Mouse (Mus musculus) CH12.LX (cell line): Measurements from ENCODE around the gene Rap1b. TPM values are rescaled to one million over a fixed set of nuclear protein-coding genes. Genes with fewer than 3 reads are reported as not detected.

Source experiments
- DNase-seq: peaks from one replicate; pipeline ENCODE4 v3.0.0-alpha.2; 2013; ENCODE audit errors: extremely low read depth
- H3K27ac ChIP-seq: 2 replicates; pipeline ENCODE4 v1.5.1; 2012; ENCODE audit warnings: low read depth, mild to moderate bottlenecking, control low read depth, moderate library complexity; ENCODE audit not compliant: insufficient read depth
- H3K27me3 ChIP-seq: replicated peaks from 2 replicates; pipeline ENCODE3; 2012; ENCODE audit warnings: inconsistent platforms
- H3K36me3 ChIP-seq, 2 experiments: replicated peaks in 1 of 2; 2 replicates each; pipeline versions ENCODE3 to v1.6.1; 2012; ENCODE audit warnings: inconsistent platforms in 1 of 2, low read length in 1 of 2, mild to moderate bottlenecking in 1 of 2, mixed read lengths in 1 of 2, moderate library complexity in 1 of 2; ENCODE audit not compliant: control insufficient read depth in 1 of 2, insufficient read depth in 1 of 2
- H3K4me1 ChIP-seq, 2 experiments: 2 replicates each; pipeline ENCODE4 v1.6.1; 2012; ENCODE audit warnings: inconsistent platforms in 1 of 2, moderate library complexity in 1 of 2; ENCODE audit not compliant: insufficient read depth in 2 of 2, control insufficient read depth in 1 of 2
- H3K4me2 ChIP-seq: 2 replicates; pipeline ENCODE4 v1.6.1; 2012; ENCODE audit warnings: low read depth, mild to moderate bottlenecking, control low read depth; ENCODE audit not compliant: poor library complexity, insufficient read depth, severe bottlenecking
- H3K4me3 ChIP-seq, 3 experiments: fragments of 150-350 bp in 1 of 3; sonication (generic) in 1 of 3; replicated peaks in 1 of 3; 2 replicates each; pipeline versions ENCODE3 to v1.5.1; 2011 to 2012; ENCODE audit warnings: low read depth in 2 of 3, low read length in 2 of 3, mild to moderate bottlenecking in 2 of 3, moderate library complexity in 2 of 3, control low read depth in 1 of 3, improper control_type of control experiment in 1 of 3, inconsistent platforms in 1 of 3, mixed read lengths in 1 of 3; ENCODE audit not compliant: poor library complexity in 1 of 3
- H3K79me2 ChIP-seq: replicated peaks from 2 replicates; pipeline ENCODE4 v1.6.1; 2012; ENCODE audit warnings: mild to moderate bottlenecking, moderate library complexity; ENCODE audit not compliant: control insufficient read depth, poor library complexity, insufficient read depth, severe bottlenecking; ENCODE audit errors: extremely low read depth
- H3K9ac ChIP-seq: 2 replicates; pipeline ENCODE4 v1.6.1; 2012; ENCODE audit warnings: low read depth, mild to moderate bottlenecking, control low read depth, moderate library complexity; ENCODE audit not compliant: insufficient read depth
- H3K9me3 ChIP-seq: replicated peaks from 2 replicates; pipeline ENCODE3; 2012; ENCODE audit warnings: low read length, inconsistent platforms, mixed read lengths
- BHLHE40 ChIP-seq: IDR thresholded peaks from 2 replicates; pipeline ENCODE4 v1.6.1; 2011; ENCODE audit warnings: mild to moderate bottlenecking, low read depth, low read length, improper control_type of control experiment
- CHD2 ChIP-seq: IDR thresholded peaks from 2 replicates; pipeline ENCODE4 v1.6.1; 2011; ENCODE audit warnings: low read length, improper control_type of control experiment
- CTCF ChIP-seq, 2 experiments: IDR thresholded peaks in 1 of 2; conservative IDR thresholded peaks in 1 of 2; 2 replicates each; pipeline ENCODE4 v1.5.1; 2011 to 2012; ENCODE audit warnings: low read depth in 2 of 2, low read length in 2 of 2, improper control_type of control experiment in 1 of 2, inconsistent platforms in 1 of 2, mild to moderate bottlenecking in 1 of 2, moderate library complexity in 1 of 2
- E2F4 ChIP-seq: IDR thresholded peaks from 2 replicates; pipeline ENCODE4 v1.6.1; 2011; ENCODE audit warnings: low read depth, low read length, improper control_type of control experiment; ENCODE audit not compliant: insufficient replicate concordance
- ELF1 ChIP-seq: IDR thresholded peaks from 2 replicates; pipeline ENCODE4 v1.6.1; 2014; ENCODE audit warnings: low read depth, mild to moderate bottlenecking, inconsistent platforms, low read length, improper control_type of control experiment
- EP300 ChIP-seq: IDR thresholded peaks from 2 replicates; pipeline ENCODE4 v1.6.1; 2011; ENCODE audit warnings: low read length, improper control_type of control experiment
- GABPA ChIP-seq: IDR thresholded peaks from 2 replicates; pipeline ENCODE4 v1.6.1; 2012; ENCODE audit warnings: low read depth, low read length, improper control_type of control experiment, inconsistent platforms; ENCODE audit not compliant: insufficient replicate concordance
- IRF4 ChIP-seq: IDR thresholded peaks from 2 replicates; pipeline ENCODE4 v1.6.1; 2014; ENCODE audit warnings: low read depth, mild to moderate bottlenecking, inconsistent platforms, low read length, improper control_type of control experiment
- JUN ChIP-seq: IDR thresholded peaks from 2 replicates; pipeline ENCODE4 v1.6.1; 2011; ENCODE audit warnings: low read depth, mild to moderate bottlenecking, low read length, improper control_type of control experiment, moderate library complexity; ENCODE audit not compliant: insufficient read depth
- JUND ChIP-seq: conservative IDR thresholded peaks from 2 replicates; pipeline ENCODE4 v1.6.1; 2011; ENCODE audit warnings: low read depth, low read length, improper control_type of control experiment
- KAT2A ChIP-seq: IDR thresholded peaks from 2 replicates; pipeline ENCODE4 v1.6.1; 2012; ENCODE audit warnings: low read length, improper control_type of control experiment, inconsistent platforms; ENCODE audit not compliant: insufficient replicate concordance
- MAZ ChIP-seq: IDR thresholded peaks from 2 replicates; pipeline ENCODE4 v1.6.1; 2012; ENCODE audit warnings: low read depth, mild to moderate bottlenecking, inconsistent platforms, low read length, improper control_type of control experiment, moderate library complexity
- MEF2A ChIP-seq: IDR thresholded peaks from 2 replicates; pipeline ENCODE4 v1.6.1; 2014; ENCODE audit warnings: low read depth, mild to moderate bottlenecking, inconsistent platforms, low read length, improper control_type of control experiment, borderline replicate concordance
- MXI1 ChIP-seq: IDR thresholded peaks from 2 replicates; pipeline ENCODE4 v1.6.1; 2011; ENCODE audit warnings: mild to moderate bottlenecking, low read depth, low read length, improper control_type of control experiment
- MYC ChIP-seq: IDR thresholded peaks from 2 replicates; pipeline ENCODE4 v1.6.1; 2011; ENCODE audit warnings: low read depth, mild to moderate bottlenecking, improper control_type of control experiment, low read length
- NELFE ChIP-seq: IDR thresholded peaks from 2 replicates; pipeline ENCODE4 v1.6.1; 2011; ENCODE audit warnings: low read depth, low read length, improper control_type of control experiment
- NRF1 ChIP-seq: IDR thresholded peaks from 2 replicates; pipeline ENCODE4 v1.6.1; 2014; ENCODE audit warnings: low read depth, mild to moderate bottlenecking, inconsistent platforms, low read length, improper control_type of control experiment, moderate library complexity
- PAX5 ChIP-seq: IDR thresholded peaks from 2 replicates; pipeline ENCODE4 v1.6.1; 2012; ENCODE audit warnings: low read length, inconsistent platforms, mixed read lengths
- POLR2A ChIP-seq: IDR thresholded peaks from 2 replicates; pipeline ENCODE4 v1.6.1; 2011; ENCODE audit warnings: low read depth, mild to moderate bottlenecking, improper control_type of control experiment, low read length
- POLR2AphosphoS2 ChIP-seq: IDR thresholded peaks from 2 replicates; pipeline ENCODE4 v1.6.1; 2011; ENCODE audit warnings: low read depth, low read length, improper control_type of control experiment
- RCOR1 ChIP-seq: conservative IDR thresholded peaks from 2 replicates; pipeline ENCODE4 v1.6.1; 2012; ENCODE audit warnings: low read depth, mild to moderate bottlenecking, inconsistent platforms, low read length, improper control_type of control experiment
- SIN3A ChIP-seq: IDR thresholded peaks from 2 replicates; pipeline ENCODE4 v1.6.1; 2012; ENCODE audit warnings: low read length, improper control_type of control experiment, inconsistent platforms
- SMC3 ChIP-seq: IDR thresholded peaks from 2 replicates; pipeline ENCODE4 v1.6.1; 2011; ENCODE audit warnings: low read depth, low read length, improper control_type of control experiment
- TCF12 ChIP-seq: IDR thresholded peaks from 2 replicates; pipeline ENCODE4 v1.6.1; 2014; ENCODE audit warnings: low read depth, mild to moderate bottlenecking, inconsistent platforms, low read length, improper control_type of control experiment
- UBTF ChIP-seq: IDR thresholded peaks from 2 replicates; pipeline ENCODE4 v1.6.1; 2012; ENCODE audit warnings: low read depth, mild to moderate bottlenecking, inconsistent platforms, low read length, improper control_type of control experiment, moderate library complexity
- ZMIZ1 ChIP-seq: IDR thresholded peaks from 2 replicates; pipeline ENCODE4 v1.6.1; 2012; ENCODE audit warnings: low read depth, mild to moderate bottlenecking, inconsistent platforms, low read length, improper control_type of control experiment
- ZNF384 ChIP-seq: IDR thresholded peaks from 2 replicates; pipeline ENCODE4 v1.6.1; 2012; ENCODE audit warnings: low read depth, low read length, improper control_type of control experiment, inconsistent platforms
- dilution Hi-C: fragments of 300-500 bp; cut with MboI; formaldehyde crosslinking; loops from 2 replicates; pipeline ENCODE4 v1.14.3; 2020; ENCODE audit warnings: low sequenced_read_pairs; ENCODE audit not compliant: extremely low pct_unique_long_range_greater_than_20kb, extremely low pct_ligation_motif_present
- in situ Hi-C: fragments of 300-500 bp; cut with MboI; formaldehyde crosslinking; loops from 3 replicates; pipeline ENCODE4 v1.14.3; 2019; ENCODE audit warnings: low sequenced_read_pairs, low pct_ligation_motif_present, low pct_unique_long_range_greater_than_20kb, mixed read lengths
- polyA plus RNA-seq: library from polyadenylated mRNA; unstranded; fragments of >175 nt; gene quantifications from 2 replicates; pipeline ENCODE4 v1.2.1, GENCODE M21; 2012; ENCODE audit warnings: low read depth; ENCODE audit not compliant: insufficient read length
- total RNA-seq, 2 experiments: library from RNA; depleted of rRNA; stranded (reverse); fragments of 300-350 nt in 1 of 2; fragments of >200 nt in 1 of 2; gene quantifications; 2 replicates each; pipeline ENCODE4 v1.2.3; 2012 to 2014

The Rap1b gene
- total RNA-seq (2012; rRNA removed) (37.0 and 49.8 TPM in 2 replicates), total RNA-seq (2014; rRNA removed) (205 and 225 TPM in 2 replicates), polyA plus RNA-seq (186 and 214 TPM in 2 replicates)

- dilution Hi-C loops, result no loop called here
- in situ Hi-C loops, result loop anchor here (25.0 kb wide), 1 partner anchor 267 kb away; no protein-coding TSS in a partner anchor
- DNase-seq, result peak; percentile 84
- no peak for TF ChIP-seq UBTF
- TF ChIP-seq ZNF384, result no peak
- TF ChIP-seq BHLHE40, result 0 out of 2 replicates have a peak, but pooled peaks have one; percentile 10
- no peak; the same call in 1 of the 2 replicates for TF ChIP-seq SIN3A
- TF ChIP-seq MXI1, result peak; percentile 66; the same call in 1 of the 2 replicates
- no peak for TF ChIP-seq JUN
- peak; percentile 78; the same call in 1 of the 2 replicates for TF ChIP-seq MAZ
- peak; percentile 77 for TF ChIP-seq ELF1
- no peak for TF ChIP-seq CTCF (conservative IDR thresholded peaks at IDR 0.05 in 1 of 2, IDR thresholded peaks at IDR 0.05 in 1 of 2; ENCODE audit: low read depth in 2 of 2, low read length in 2 of 2)
- TF ChIP-seq POLR2A, result peak; percentile 72
- TF ChIP-seq TCF12, result peak; percentile 72
- 0 out of 2 replicates have a peak, but pooled peaks have one; percentile 43 for TF ChIP-seq MEF2A
- TF ChIP-seq ZMIZ1, result peak; percentile 74
- TF ChIP-seq NELFE, result peak; percentile 70; the same call in 1 of the 2 replicates
- TF ChIP-seq NRF1, result peak; percentile 64; the same call in 1 of the 2 replicates
- TF ChIP-seq KAT2A, result 0 out of 2 replicates have a peak, but pooled peaks have one; percentile 28
- TF ChIP-seq, all 38 proteins: peak for 11
- peaks cover 3% of the 10 kb centered on the region for H3K27me3 ChIP-seq
- no peaks in the 10 kb centered on the region for H3K9me3 ChIP-seq
- H3K4me2 ChIP-seq, result peak within 1 kb of the TSS; percentile 91
- H3K4me3 ChIP-seq, result peak within 1 kb of the TSS; percentile 74 to 98 (median 81)
- H3K36me3 ChIP-seq, result no peaks in the 10 kb centered on the region
- peak within 1 kb of the TSS; percentile 80 for H3K27ac ChIP-seq
- H3K79me2 ChIP-seq, result peaks cover 42% of the 10 kb centered on the region
- peaks cover 3 to 32% of the 10 kb centered on the region in 2 experiments; a peak in 3 of 4 replicates for H3K4me1 ChIP-seq
- H3K9ac ChIP-seq, result peak within 1 kb of the TSS; percentile 94
Observed at GRCm38 (mm10) chr10:117845597-117846259, at the start of gene Rap1b. Gene Rap1b (minus strand): TSS chr10:117846035.

- TF ChIP-seq GABPA, result no peak
- TF ChIP-seq TCF12, result no peak
- no peak for TF ChIP-seq POLR2A
- TF ChIP-seq CHD2, result no peak
- TF ChIP-seq NRF1, result no peak
- TF ChIP-seq POLR2AphosphoS2, result no peak
- no peak for TF ChIP-seq ZNF384
- TF ChIP-seq MAZ, result no peak
- TF ChIP-seq RCOR1, result no peak
- TF ChIP-seq E2F4, result no peak
- TF ChIP-seq ELF1, result no peak
- no peak for TF ChIP-seq JUN
- no peak for TF ChIP-seq EP300
- no peak for TF ChIP-seq MYC
- no peak for TF ChIP-seq PAX5
- no peak for TF ChIP-seq SMC3
- no peak for TF ChIP-seq IRF4
- TF ChIP-seq JUND, result no peak
- no peak for TF ChIP-seq NELFE
- TF ChIP-seq, all 38 proteins: peak for 0
- H3K9me3 ChIP-seq, result no peaks in the 10 kb centered on the region
- dilution Hi-C loops (no loop called here), in situ Hi-C loops (no loop called here)
- H3K4me2 ChIP-seq, result no peak overlapping the region
- DNase-seq, result no peak
- no peaks in the 10 kb centered on the region for H3K79me2 ChIP-seq
- no peak overlapping the region for H3K4me3 ChIP-seq
- H3K9ac ChIP-seq, result no peak overlapping the region
- no peaks in the 10 kb centered on the region for H3K36me3 ChIP-seq
- no peak overlapping the region for H3K27ac ChIP-seq
- H3K27me3 ChIP-seq, result no peaks in the 10 kb centered on the region
- H3K4me1 ChIP-seq, result peaks cover 22 to 60% of the 10 kb centered on the region in 2 experiments
Observed at GRCm38 (mm10) chr10:117895186-117895585, 49.4 kb upstream of the Rap1b start.
